Comparison of ENCODE assay signal across 11 mouse cellular contexts in the genomic region with DNA sequence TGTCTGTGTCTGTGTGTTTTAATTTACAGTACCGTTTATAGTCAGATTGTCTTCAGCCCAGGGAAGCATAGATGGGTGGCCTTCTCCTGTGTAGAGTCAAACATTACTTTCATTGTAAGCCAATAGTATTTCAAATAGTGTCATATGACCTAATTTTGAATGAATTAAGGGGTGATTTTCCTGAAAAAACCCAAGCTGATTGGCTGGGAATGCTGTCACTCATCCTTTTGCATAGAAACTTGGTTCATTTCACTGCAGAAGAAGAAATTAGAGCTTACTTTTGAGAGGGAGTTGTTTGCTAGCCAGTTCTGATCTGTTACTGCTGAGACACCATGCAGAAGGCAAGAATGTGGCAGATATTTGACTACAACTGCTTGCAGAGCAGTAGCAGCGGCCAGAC. TPM values are rescaled to one million over a fixed set of nuclear protein-coding genes. Genes with fewer than 3 reads are reported as not detected.
DNase-seq lines count a peak whose midpoint lies in the region; ATAC-seq and TF ChIP-seq lines count a peak whose summit lies in the region.
"Had no signal": no experiment of that assay in that cellular context is flagged by ENCODE, and none has a peak within 500 bp of the region (broad histone marks: within the 10 kb centered on the region; RNA-seq: fewer than 3 reads in every experiment).

No protein-coding gene starts in this region.

- no peak overlapping the region for H3K4me2 ChIP-seq in heart, embryonic 11.5 days
- no peak overlapping the region for H3K4me2 ChIP-seq in kidney, embryonic 15.5 days

- ATAC-seq in frontal cortex, adult (ENCODE audit: low TSS enrichment): peak; percentile 41
- ATAC-seq in heart, embryonic 11.5 days (replicated peaks; ENCODE audit: insufficient number of reproducible peaks, low FRiP score, low TSS enrichment): no peak
- ATAC-seq in kidney, embryonic 15.5 days (replicated peaks; ENCODE audit: low FRiP score): no peak
- ATAC-seq: activated CD4-positive, CD25-positive, alpha-beta regulatory T cell, adult 4 months had no signal

- H3K9me3 ChIP-seq in heart, embryonic 11.5 days (replicated peaks; ENCODE audit: control insufficient read depth, low read length): no peaks in the 10 kb centered on the region
- H3K9me3 ChIP-seq in kidney, embryonic 15.5 days (replicated peaks): no peaks in the 10 kb centered on the region

- no peaks in the 10 kb centered on the region for H3K36me3 ChIP-seq in testis, adult 2 months (ENCODE audit: control insufficient read depth, insufficient read depth, low read length)
- peaks cover 19% of the 10 kb centered on the region for H3K36me3 ChIP-seq in heart, embryonic 11.5 days (ENCODE audit: control insufficient read depth, insufficient read depth, low read length)
- H3K36me3 ChIP-seq in kidney, embryonic 15.5 days: peaks cover 71% of the 10 kb centered on the region

- H3K4me3 ChIP-seq in testis, adult 2 months (ENCODE audit: control insufficient read depth, low read depth, low read length): peak overlapping the region; percentile 9; the same call in 1 of the 2 replicates
- no peak overlapping the region for H3K4me3 ChIP-seq in layer of hippocampus, adult 2 months
- H3K4me3 ChIP-seq in heart, embryonic 11.5 days (ENCODE audit: low read depth, low read length): no peak overlapping the region
- no peak overlapping the region for H3K4me3 ChIP-seq in kidney, embryonic 15.5 days (replicated peaks)

- H3K27ac ChIP-seq in testis, adult 2 months (ENCODE audit: control insufficient read depth, insufficient read depth, low read depth, low read length): no peak overlapping the region
- peak overlapping the region; percentile 44; the same call in 1 of the 2 replicates for H3K27ac ChIP-seq in layer of hippocampus, adult 2 months
- H3K27ac ChIP-seq in heart, embryonic 11.5 days (ENCODE audit: low read depth, low read length): no peak overlapping the region
- H3K27ac ChIP-seq in kidney, embryonic 15.5 days: no peak overlapping the region

- no peaks in the 10 kb centered on the region for H3K27me3 ChIP-seq in testis, adult 2 months (ENCODE audit: control insufficient read depth, insufficient read depth, low read length)
- no peaks in the 10 kb centered on the region for H3K27me3 ChIP-seq in heart, embryonic 11.5 days (ENCODE audit: control insufficient read depth, insufficient read depth, low read length)
- no peaks in the 10 kb centered on the region for H3K27me3 ChIP-seq in kidney, embryonic 15.5 days
- H3K27me3 ChIP-seq: CH12.LX had no signal

- TF ChIP-seq CTCF in testis, adult 2 months (IDR thresholded peaks at IDR 0.05; ENCODE audit: control insufficient read depth, insufficient read depth, insufficient replicate concordance, low read depth, low read length): no peak
- TF ChIP-seq CTCF in layer of hippocampus, adult 2 months (conservative IDR thresholded peaks at IDR 0.05): no peak

- WGBS in heart, embryonic 11.5 days (ENCODE audit: insufficient replicate concordance): 83% methylated on average over 2 of the region's 2 CpGs
- WGBS in kidney, embryonic 15.5 days: 79% methylated on average over 2 of the region's 2 CpGs

- H3K9ac ChIP-seq in heart, embryonic 11.5 days (ENCODE audit: low read depth, low read length): no peak overlapping the region
- no peak overlapping the region for H3K9ac ChIP-seq in kidney, embryonic 15.5 days

- H3K4me1 ChIP-seq in testis, adult 2 months (ENCODE audit: control insufficient read depth, insufficient read depth, low read length): no peaks in the 10 kb centered on the region
- no peaks in the 10 kb centered on the region for H3K4me1 ChIP-seq in heart, embryonic 11.5 days (ENCODE audit: control insufficient read depth, insufficient read depth, low read length)
- H3K4me1 ChIP-seq in kidney, embryonic 15.5 days: no peaks in the 10 kb centered on the region

- no peak for DNase-seq in frontal cortex, postnatal 14 days (ENCODE audit: low spot score in 2 of 2)
- DNase-seq in testis, postnatal 14 days (ENCODE audit: low spot score): no peak
- DNase-seq in layer of hippocampus, adult 2 months (ENCODE audit: low spot score in 2 of 2): peak; percentile 24 to 30
- DNase-seq: lung, postnatal 36 days; thymus, postnatal 14 days had no signal

- no peak for TF ChIP-seq POLR2A in testis, adult 2 months (IDR thresholded peaks at IDR 0.05; ENCODE audit: control insufficient read depth, low read depth, low read length)

RNA-seq across cellular contexts. Expression of gene Smarcad1, which starts 32.8 kb away (rescaled TPM):
- 6.7 and 9.1 TPM in 2 replicates for polyA plus RNA-seq in testis, adult 2 months (2012; rRNA removed)
- 10 to 100 TPM; 40.4 to 50.3 TPM for total RNA-seq in layer of hippocampus, adult 2 months (2021)
- polyA plus RNA-seq in heart, embryonic 11.5 days (2014; fragmentation: Nextera tagmentation; extraction: Ambion mirVana): 52.7 and 68.1 TPM in 2 replicates
- 67.0 and 70.6 TPM in 2 replicates for polyA plus RNA-seq in kidney, embryonic 15.5 days (2015; fragmentation: Nextera tagmentation; extraction: Ambion mirVana)

Comparison
In these comparisons a context has a peak if more than half of its experiments do, and no peak if none do; other contexts are left out.
1. DNase-seq: peak in layer of hippocampus, adult 2 months (2 of 2); none in frontal cortex, postnatal 14 days (0 of 2) and testis, postnatal 14 days (single experiment).